Mouse (Mus musculus) forebrain, embryonic 16.5 days (tissue): ENCODE results near the gene Slx4ip. TPM values are rescaled to one million over a fixed set of nuclear protein-coding genes. Genes with fewer than 3 reads are reported as not detected.

Experiments
- ATAC-seq: fragments of 200-750 bp; cut with Nextera tagmentation; 2 replicates; pipeline ENCODE4 v1.8.0; 2017; ENCODE audit warnings: mild to moderate bottlenecking, moderate library complexity
- H3K27ac ChIP-seq: fragments of 300-500 bp; sonication (generic); 2 replicates; pipeline ENCODE4 v1.5.1; 2014; ENCODE audit warnings: low read length, control low read depth
- H3K27me3 ChIP-seq: fragments of 300-500 bp; sonication (generic); replicated peaks from 2 replicates; pipeline ENCODE4 v1.6.1; 2014; ENCODE audit warnings: low read length; ENCODE audit not compliant: control insufficient read depth, insufficient read depth
- H3K36me3 ChIP-seq: fragments of 300-500 bp; sonication (generic); 2 replicates; pipeline ENCODE4 v1.6.1; 2014; ENCODE audit not compliant: control insufficient read depth, insufficient read depth
- H3K4me1 ChIP-seq: fragments of 300-500 bp; sonication (generic); replicated peaks from 2 replicates; pipeline ENCODE4 v1.6.1; 2014; ENCODE audit warnings: low read length; ENCODE audit not compliant: control insufficient read depth, insufficient read depth
- H3K4me2 ChIP-seq: fragments of 300-500 bp; sonication (generic); 2 replicates; pipeline ENCODE4 v1.6.1; 2014; ENCODE audit warnings: mild to moderate bottlenecking, low read length, control low read depth
- H3K4me3 ChIP-seq: fragments of 300-500 bp; sonication (generic); replicated peaks from 2 replicates; pipeline ENCODE4 v1.5.1; 2014; ENCODE audit warnings: mild to moderate bottlenecking, low read length, control low read depth
- H3K9ac ChIP-seq: fragments of 300-500 bp; sonication (generic); replicated peaks from 2 replicates; pipeline ENCODE4 v1.6.1; 2014; ENCODE audit warnings: low read depth, low read length, control low read depth
- H3K9me3 ChIP-seq: fragments of 300-500 bp; sonication (generic); 2 replicates; pipeline ENCODE4 v1.6.1; 2016; ENCODE audit warnings: low read length; ENCODE audit not compliant: control insufficient read depth
- WGBS: fragments of 180-500 bp; shearing (Covaris S2); extraction: QIAGEN DNeasy Blood & Tissue Kit; methylation state at CpG from one replicate; pipeline ENCODE4 v1.1.7; 2014; 5-methylcytosine and 5-hydroxymethylcytosine counted together
- polyA plus RNA-seq: library from polyadenylated mRNA; unstranded; fragments of >200 nt; fragmentation: Nextera tagmentation; extraction: Ambion mirVana; gene quantifications from 2 replicates; pipeline ENCODE4 v1.2.1, GENCODE M21; 2015

Gene Slx4ip
- polyA plus RNA-seq, 1 experiment from 2014 or later = 12.4 TPM

- no peak for ATAC-seq
- Histone ChIP-seq H3K27ac (no peak overlapping the region), H3K9ac (no peak overlapping the region), H3K27me3 (no peaks in the 10 kb centered on the region), H3K4me3 (no peak overlapping the region), H3K4me2 (no peak overlapping the region), H3K9me3 (no peaks in the 10 kb centered on the region), H3K36me3 (no peaks in the 10 kb centered on the region), H3K4me1 (peaks cover 8% of the 10 kb centered on the region)
- WGBS = 52% methylated on average over 1 of the region's 2 CpGs
Observed at GRCm38 (mm10) chr2:137074313-137074620, 183.2 kb downstream of the Slx4ip start.

- 77% methylated on average over 4 of the region's 4 CpGs for WGBS
- H3K36me3 ChIP-seq = no peaks in the 10 kb centered on the region
- H3K9ac ChIP-seq = no peak overlapping the region
- H3K27me3 ChIP-seq = no peaks in the 10 kb centered on the region
- no peak overlapping the region for H3K27ac ChIP-seq
- peaks cover 14% of the 10 kb centered on the region for H3K4me1 ChIP-seq
- no peak overlapping the region for H3K4me2 ChIP-seq
- H3K9me3 ChIP-seq = no peaks in the 10 kb centered on the region
- no peak overlapping the region for H3K4me3 ChIP-seq
- ATAC-seq = no peak
Observed at GRCm38 (mm10) chr2:137078771-137079170, 187.8 kb downstream of the Slx4ip start.

GRCm38 (mm10) chr2:137079721-137080320 lies 188.8 kb downstream of the Slx4ip start:
- ATAC-seq = no peak
- H3K27ac ChIP-seq = no peak overlapping the region
- WGBS = 18% methylated on average over 10 of the region's 10 CpGs
- no peaks in the 10 kb centered on the region for H3K27me3 ChIP-seq
- no peak overlapping the region for H3K4me2 ChIP-seq
- H3K4me1 ChIP-seq = peaks cover 11% of the 10 kb centered on the region
- H3K9ac ChIP-seq = no peak overlapping the region
- no peaks in the 10 kb centered on the region for H3K36me3 ChIP-seq
- H3K4me3 ChIP-seq = no peak overlapping the region
- H3K9me3 ChIP-seq = no peaks in the 10 kb centered on the region

- H3K4me3 ChIP-seq = no peak overlapping the region
- no peaks in the 10 kb centered on the region for H3K27me3 ChIP-seq
- ATAC-seq = no peak; the same call in 1 of the 2 replicates
- WGBS = 84% methylated on average over 6 of the region's 6 CpGs
- no peak overlapping the region for H3K4me2 ChIP-seq
- H3K9ac ChIP-seq = no peak overlapping the region
- H3K4me1 ChIP-seq = peaks cover 11% of the 10 kb centered on the region
- H3K9me3 ChIP-seq = no peaks in the 10 kb centered on the region
- H3K27ac ChIP-seq = no peak overlapping the region
- H3K36me3 ChIP-seq = peaks cover 2% of the 10 kb centered on the region; the same call in 1 of the 2 replicates
Observed at GRCm38 (mm10) chr2:137080468-137080867, 189.4 kb downstream of the Slx4ip start.

- no peak overlapping the region for H3K27ac ChIP-seq
- H3K9me3 ChIP-seq = no peaks in the 10 kb centered on the region
- no peaks in the 10 kb centered on the region for H3K27me3 ChIP-seq
- H3K4me1 ChIP-seq = peaks cover 11% of the 10 kb centered on the region
- no peak overlapping the region for H3K4me2 ChIP-seq
- ATAC-seq = peak; percentile 46
- WGBS = 71% methylated on average over 7 of the region's 7 CpGs
- H3K4me3 ChIP-seq = no peak overlapping the region
- no peak overlapping the region for H3K9ac ChIP-seq
- peaks cover 3% of the 10 kb centered on the region; the same call in 1 of the 2 replicates for H3K36me3 ChIP-seq
Observed at GRCm38 (mm10) chr2:137081001-137081400, 190.0 kb downstream of the Slx4ip start.

GRCm38 (mm10) chr2:137082896-137083620 lies 192.0 kb downstream of the Slx4ip start:
- no peaks in the 10 kb centered on the region for H3K27me3 ChIP-seq
- no peak for ATAC-seq
- H3K36me3 ChIP-seq = peaks cover 3% of the 10 kb centered on the region; the same call in 1 of the 2 replicates

GRCm38 (mm10) chr2:137085257-137085656 lies 194.2 kb downstream of the Slx4ip start:
- no peak overlapping the region for H3K9ac ChIP-seq
- peaks cover 4% of the 10 kb centered on the region for H3K4me1 ChIP-seq
- H3K4me2 ChIP-seq = no peak overlapping the region
- no peak for ATAC-seq
- H3K9me3 ChIP-seq = no peaks in the 10 kb centered on the region
- H3K27ac ChIP-seq = no peak overlapping the region
- no peaks in the 10 kb centered on the region for H3K27me3 ChIP-seq
- H3K4me3 ChIP-seq = no peak overlapping the region
- 87% methylated on average over 8 of the region's 8 CpGs for WGBS
- H3K36me3 ChIP-seq = peaks cover 3% of the 10 kb centered on the region; the same call in 1 of the 2 replicates

More at GRCm38 (mm10) chr2:137082896-137083620, 192.0 kb downstream of the Slx4ip start:
- Histone ChIP-seq H3K4me2 (no peak overlapping the region), H3K9me3 (no peaks in the 10 kb centered on the region), H3K4me1 (peaks cover 11% of the 10 kb centered on the region), H3K9ac (no peak overlapping the region), H3K4me3 (no peak overlapping the region), H3K27ac (no peak overlapping the region)
- 86% methylated on average over 24 of the region's 24 CpGs for WGBS

GRCm38 (mm10) chr2:137086621-137087395 lies 195.8 kb downstream of the Slx4ip start:
- WGBS = 58% methylated on average over 14 of the region's 14 CpGs
- ATAC-seq = no peak
- peaks cover 3% of the 10 kb centered on the region; the same call in 1 of the 2 replicates for H3K36me3 ChIP-seq

GRCm38 (mm10) chr2:137087705-137088104 lies 196.7 kb downstream of the Slx4ip start:
- Histone ChIP-seq H3K4me3 (no peak overlapping the region), H3K4me2 (no peak overlapping the region), H3K9me3 (no peaks in the 10 kb centered on the region), H3K4me1 (peaks cover 8% of the 10 kb centered on the region), H3K9ac (no peak overlapping the region), H3K27ac (no peak overlapping the region), H3K36me3 (peaks cover 3% of the 10 kb centered on the region; the same call in 1 of the 2 replicates), H3K27me3 (no peaks in the 10 kb centered on the region)
- WGBS = 79% methylated on average over 6 of the region's 6 CpGs
- ATAC-seq = no peak

More at GRCm38 (mm10) chr2:137086621-137087395, 195.8 kb downstream of the Slx4ip start:
- Histone ChIP-seq H3K27me3 (no peaks in the 10 kb centered on the region), H3K4me2 (no peak overlapping the region), H3K4me1 (no peaks in the 10 kb centered on the region; the same call in 1 of the 2 replicates), H3K9me3 (no peaks in the 10 kb centered on the region), H3K9ac (no peak overlapping the region), H3K4me3 (no peak overlapping the region), H3K27ac (no peak overlapping the region)
